Mouse (Mus musculus) stomach, embryonic 14.5 days (tissue): ENCODE measurements around the gene Cadps. TPM values are rescaled to one million over a fixed set of nuclear protein-coding genes. Genes with fewer than 3 reads are reported as not detected.

Experiments
- ATAC-seq: fragments of 200-750 bp; cut with Nextera tagmentation; 2 replicates; pipeline ENCODE4 v1.8.0; 2017; ENCODE audit warnings: low read depth, moderate TSS enrichment; ENCODE audit not compliant: insufficient number of reproducible peaks, insufficient read depth, low FRiP score
- H3K27ac ChIP-seq: fragments of 300-500 bp; sonication (generic); 2 replicates; pipeline ENCODE4 v1.5.1; 2014; ENCODE audit warnings: mild to moderate bottlenecking, low read length, moderate library complexity, mixed read lengths
- H3K27me3 ChIP-seq: fragments of 300-500 bp; sonication (generic); 2 replicates; pipeline ENCODE4 v1.6.1; 2014; ENCODE audit warnings: low read length, control low read depth, mixed read lengths; ENCODE audit not compliant: control insufficient read depth, insufficient read depth
- H3K36me3 ChIP-seq: fragments of 300-500 bp; sonication (generic); 2 replicates; pipeline ENCODE4 v1.6.1; 2014; ENCODE audit warnings: mild to moderate bottlenecking, control low read depth, low read length, moderate library complexity, mixed read lengths; ENCODE audit not compliant: control insufficient read depth, insufficient read depth
- H3K4me1 ChIP-seq: fragments of 300-500 bp; sonication (generic); 2 replicates; pipeline ENCODE4 v1.6.1; 2014; ENCODE audit warnings: low read length, control low read depth, mixed read lengths; ENCODE audit not compliant: control insufficient read depth, insufficient read depth
- H3K4me2 ChIP-seq: fragments of 300-500 bp; sonication (generic); replicated peaks from 2 replicates; pipeline ENCODE4 v1.6.1; 2014; ENCODE audit warnings: low read depth, low read length, control low read depth
- H3K4me3 ChIP-seq: fragments of 300-500 bp; sonication (generic); 2 replicates; pipeline ENCODE4 v1.5.1; 2014; ENCODE audit warnings: low read depth, low read length, control low read depth
- H3K9ac ChIP-seq: fragments of 300-500 bp; sonication (generic); replicated peaks from 2 replicates; pipeline ENCODE4 v1.6.1; 2014; ENCODE audit warnings: low read depth, mild to moderate bottlenecking, control low read depth, low read length, moderate library complexity, mixed read lengths
- H3K9me3 ChIP-seq: fragments of 300-500 bp; sonication (generic); 2 replicates; pipeline ENCODE4 v1.6.1; 2016; ENCODE audit warnings: low read depth, low read length, control low read depth; ENCODE audit not compliant: control insufficient read depth
- WGBS: fragments of 180-500 bp; shearing (Covaris S2); extraction: QIAGEN DNeasy Blood & Tissue Kit; methylation state at CpG from one replicate; pipeline ENCODE4 v1.1.7; 2014; 5-methylcytosine and 5-hydroxymethylcytosine counted together
- polyA plus RNA-seq: library from polyadenylated mRNA; unstranded; fragments of >200 nt; fragmentation: Nextera tagmentation; extraction: Ambion mirVana; gene quantifications from 2 replicates; pipeline ENCODE4 v1.2.1, GENCODE M21; 2014

Gene Cadps
- polyA plus RNA-seq, 1 experiment from 2014 or later: 4.8 TPM

GRCm38 (mm10) chr14:12345241-12345921, 477.5 kb downstream of the Cadps start:
- H3K9ac ChIP-seq: no peak overlapping the region

GRCm38 (mm10) chr14:12344746-12345240, 478.1 kb downstream of the Cadps start:
- no peak for ATAC-seq
- Histone ChIP-seq H3K9me3 (no peaks in the 10 kb centered on the region), H3K4me3 (peak overlapping the region; percentile 12; the same call in 1 of the 2 replicates), H3K27me3 (peaks cover 81% of the 10 kb centered on the region), H3K9ac (no peak overlapping the region), H3K36me3 (no peaks in the 10 kb centered on the region), H3K4me1 (no peaks in the 10 kb centered on the region; the same call in 1 of the 2 replicates), H3K4me2 (peak overlapping the region; percentile 16; the same call in 1 of the 2 replicates), H3K27ac (no peak overlapping the region)
- WGBS: under 1% methylated on average over 34 of the region's 39 CpGs

More at GRCm38 (mm10) chr14:12345241-12345921, 477.5 kb downstream of the Cadps start:
- no peak overlapping the region for H3K27ac ChIP-seq
- no peaks in the 10 kb centered on the region; the same call in 1 of the 2 replicates for H3K4me1 ChIP-seq
- H3K9me3 ChIP-seq: no peaks in the 10 kb centered on the region
- no peaks in the 10 kb centered on the region for H3K36me3 ChIP-seq
- WGBS: under 1% methylated on average over 40 of the region's 40 CpGs
- H3K27me3 ChIP-seq: peaks cover 80% of the 10 kb centered on the region
- H3K4me2 ChIP-seq: no peak overlapping the region
- ATAC-seq: no peak
- H3K4me3 ChIP-seq: peak overlapping the region; percentile 12; the same call in 1 of the 2 replicates

GRCm38 (mm10) chr14:12344061-12344745, 478.7 kb downstream of the Cadps start:
- Histone ChIP-seq H3K4me2 (no peak overlapping the region), H3K27ac (no peak overlapping the region), H3K27me3 (peaks cover 80% of the 10 kb centered on the region), H3K4me3 (peak overlapping the region; percentile 12; the same call in 1 of the 2 replicates), H3K9me3 (no peaks in the 10 kb centered on the region), H3K4me1 (no peaks in the 10 kb centered on the region; the same call in 1 of the 2 replicates), H3K9ac (no peak overlapping the region), H3K36me3 (no peaks in the 10 kb centered on the region)
- ATAC-seq: no peak
- WGBS: 3% methylated on average over 24 of the region's 24 CpGs

- no peak overlapping the region for H3K4me2 ChIP-seq
- no peaks in the 10 kb centered on the region; the same call in 1 of the 2 replicates for H3K4me1 ChIP-seq
- peaks cover 78% of the 10 kb centered on the region for H3K27me3 ChIP-seq
- no peaks in the 10 kb centered on the region for H3K9me3 ChIP-seq
- WGBS: 3% methylated on average over 20 of the region's 20 CpGs
- H3K4me3 ChIP-seq: no peak overlapping the region
- no peak overlapping the region for H3K9ac ChIP-seq
- ATAC-seq: no peak
- no peak overlapping the region for H3K27ac ChIP-seq
- H3K36me3 ChIP-seq: no peaks in the 10 kb centered on the region
Observed at GRCm38 (mm10) chr14:12343451-12343941, 479.4 kb downstream of the Cadps start.

GRCm38 (mm10) chr14:12342458-12343131, 480.3 kb downstream of the Cadps start:
- H3K27ac ChIP-seq: no peak overlapping the region
- H3K4me3 ChIP-seq: no peak overlapping the region
- ATAC-seq: no peak
- no peak overlapping the region for H3K9ac ChIP-seq
- no peaks in the 10 kb centered on the region for H3K9me3 ChIP-seq
- 5% methylated on average over 23 of the region's 23 CpGs for WGBS
- H3K4me1 ChIP-seq: no peaks in the 10 kb centered on the region; the same call in 1 of the 2 replicates
- no peak overlapping the region for H3K4me2 ChIP-seq
- H3K27me3 ChIP-seq: peaks cover 79% of the 10 kb centered on the region
- no peaks in the 10 kb centered on the region for H3K36me3 ChIP-seq

- H3K9me3 ChIP-seq: no peaks in the 10 kb centered on the region
- ATAC-seq: no peak
- WGBS: 3% methylated on average over 24 of the region's 24 CpGs
- H3K4me3 ChIP-seq: no peak overlapping the region
- H3K4me2 ChIP-seq: no peak overlapping the region
- peaks cover 80% of the 10 kb centered on the region for H3K27me3 ChIP-seq
- no peaks in the 10 kb centered on the region for H3K36me3 ChIP-seq
- H3K9ac ChIP-seq: no peak overlapping the region
- no peaks in the 10 kb centered on the region; the same call in 1 of the 2 replicates for H3K4me1 ChIP-seq
- no peak overlapping the region for H3K27ac ChIP-seq
Observed at GRCm38 (mm10) chr14:12341789-12342457, 481.0 kb downstream of the Cadps start.

- H3K4me2 ChIP-seq: peak overlapping the region; percentile 10; the same call in 1 of the 2 replicates
- H3K9ac ChIP-seq: no peak overlapping the region
- no peaks in the 10 kb centered on the region for H3K36me3 ChIP-seq
- peak overlapping the region; percentile 3; the same call in 1 of the 2 replicates for H3K4me3 ChIP-seq
- no peak for ATAC-seq
- no peaks in the 10 kb centered on the region; the same call in 1 of the 2 replicates for H3K4me1 ChIP-seq
- H3K9me3 ChIP-seq: no peaks in the 10 kb centered on the region
- under 1% methylated on average over 42 of the region's 42 CpGs for WGBS
- H3K27ac ChIP-seq: no peak overlapping the region
- peaks cover 80% of the 10 kb centered on the region for H3K27me3 ChIP-seq
Observed at GRCm38 (mm10) chr14:12341075-12341788, 481.6 kb downstream of the Cadps start.
